Mouse (Mus musculus) cerebellum, adult 11 months (tissue): ENCODE data around the gene Nol11.

Source experiments
- DNase-seq: peaks from one replicate; pipeline ENCODE4 v3.0.0; 2022

Nol11 gene

DNA sequence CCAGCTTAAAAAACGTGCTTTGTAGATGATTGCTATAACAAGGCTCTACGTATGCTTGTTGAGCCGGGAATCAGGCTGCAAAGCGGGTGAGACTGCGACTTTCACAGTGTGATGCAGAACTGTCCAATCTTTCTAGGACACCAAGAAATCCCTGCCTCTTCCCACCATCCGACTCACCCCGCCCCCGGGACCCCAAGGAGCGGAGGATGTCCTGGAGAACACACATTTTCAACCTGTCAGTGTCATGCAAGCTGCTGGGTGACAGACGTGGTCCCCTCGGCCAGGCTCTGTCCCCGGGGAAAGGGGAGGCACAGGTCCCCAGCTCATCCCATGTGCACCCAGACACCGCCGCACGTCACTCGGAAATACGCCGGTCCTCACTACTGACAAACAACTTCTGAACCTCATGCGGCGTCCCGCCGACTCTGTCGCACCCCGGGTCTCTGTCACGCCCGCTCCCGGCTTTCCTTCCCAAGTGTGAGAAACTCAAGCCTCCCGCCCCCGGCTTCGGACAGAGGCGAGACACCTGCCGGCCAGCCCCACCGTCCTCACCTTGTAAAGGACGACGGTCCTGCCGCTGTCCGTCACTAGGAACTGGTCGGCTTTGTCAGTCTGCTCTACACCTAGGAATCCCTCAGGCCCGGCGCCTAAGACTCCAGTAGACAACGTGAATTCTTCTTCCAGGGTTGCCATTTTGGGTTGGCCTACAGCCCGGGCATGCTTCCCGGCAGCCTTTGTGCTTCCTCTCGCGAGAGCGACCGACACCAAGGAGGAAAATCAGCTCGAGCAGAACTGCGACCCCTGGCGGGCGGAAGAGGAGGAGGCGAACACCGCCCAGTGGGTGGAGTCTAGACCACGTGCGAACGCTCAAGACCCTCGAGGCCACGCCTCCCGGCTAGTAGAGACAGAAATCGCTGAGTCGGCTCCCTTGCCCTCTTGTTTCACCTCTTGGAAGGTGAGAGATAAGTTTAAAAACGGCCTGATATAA, at the start of gene Nol11:
Nol11 (minus strand) TSS at position 817 of the 988 bp plus-strand sequence.
- peak; percentile 99 for DNase-seq

DNA sequence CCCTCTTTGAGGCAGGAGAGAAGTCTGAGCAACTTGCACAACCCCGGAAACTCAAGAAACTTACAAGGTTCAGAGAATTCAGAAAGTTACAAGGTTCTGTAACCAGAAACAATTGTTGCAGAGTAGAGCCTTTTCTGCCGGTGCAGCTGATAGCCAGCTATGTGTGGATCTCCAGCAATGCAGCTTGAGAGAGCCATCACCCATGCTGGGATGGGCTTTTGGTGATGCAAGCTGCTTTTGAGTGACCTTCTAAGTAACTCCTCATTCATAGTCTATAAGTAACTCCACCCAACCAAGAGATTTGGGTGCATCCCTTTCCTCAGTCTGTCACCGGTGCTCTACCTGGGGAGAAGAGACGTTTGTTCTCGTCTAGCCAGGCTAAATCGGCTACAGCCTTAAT, 49.3 kb upstream of the Nol11 start:
- DNase-seq, result no peak

DNA sequence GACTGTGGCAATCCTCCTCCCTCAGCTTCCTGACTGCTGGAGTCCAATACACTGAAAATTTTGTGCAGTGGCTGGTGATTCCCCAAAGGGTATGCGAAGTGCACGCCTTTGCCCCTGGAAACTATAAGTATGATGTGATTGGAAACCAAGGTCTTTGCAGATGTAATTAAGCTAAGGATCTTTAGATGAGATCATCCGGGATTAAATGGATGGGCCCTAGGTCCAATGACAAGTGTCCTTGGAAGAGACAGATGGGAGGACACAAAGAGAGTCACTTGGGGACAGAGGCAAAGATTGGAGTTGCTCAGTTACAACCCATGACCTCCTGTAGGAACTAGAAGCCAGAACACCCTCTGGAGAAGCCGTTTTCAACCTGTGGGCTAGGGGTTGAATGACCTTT, 48.4 kb upstream of the Nol11 start:
- DNase-seq, result no peak

DNA sequence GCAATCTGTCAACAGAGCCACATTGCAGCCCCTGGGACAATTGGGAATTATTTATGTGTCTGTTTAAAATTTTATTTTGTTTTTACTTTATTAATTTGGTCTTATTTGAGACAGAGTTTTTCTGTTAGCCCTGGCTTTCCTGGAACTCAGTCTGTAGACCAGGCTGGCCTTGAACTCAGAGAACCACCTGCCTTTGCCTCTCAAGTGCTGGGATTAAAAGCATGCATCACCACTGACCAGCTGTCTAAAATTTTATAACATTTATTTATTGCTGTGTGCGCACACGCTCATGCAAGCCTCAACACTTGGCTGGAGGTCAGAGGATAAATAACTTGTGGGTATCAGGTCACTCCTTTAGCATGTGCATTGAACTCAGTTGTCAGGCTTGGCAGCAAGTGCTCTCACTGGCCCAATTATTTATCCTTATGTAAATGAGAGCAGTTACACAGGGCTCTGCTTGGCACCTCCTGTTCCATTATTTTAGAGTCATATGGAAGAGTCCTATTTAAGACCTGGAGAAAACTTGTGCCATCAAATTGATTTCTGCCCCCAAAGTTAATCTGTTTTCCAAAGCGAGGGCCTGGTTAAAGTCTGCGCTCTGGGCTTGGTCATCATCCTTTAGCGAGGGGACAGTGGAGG, 44.2 kb upstream of the Nol11 start:
- no peak for DNase-seq

DNA sequence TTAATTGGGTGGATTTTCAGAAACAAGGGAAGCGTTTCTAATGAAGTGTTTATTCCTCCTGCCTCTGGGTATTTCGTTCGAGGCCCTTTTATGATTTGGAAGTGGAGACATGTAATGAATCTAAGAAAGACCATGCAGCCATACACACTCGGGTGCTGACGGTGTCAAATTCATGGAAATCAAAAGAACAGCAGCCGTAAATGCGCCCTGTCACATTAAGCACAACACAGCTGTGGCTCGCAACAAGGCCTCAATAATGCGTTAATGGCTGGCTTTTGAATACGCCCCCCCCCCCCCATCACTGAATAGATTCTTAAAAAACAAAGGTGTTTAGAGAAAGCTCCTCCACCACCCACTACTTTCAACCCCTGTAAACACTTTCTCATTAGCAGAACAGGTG, 40.9 kb upstream of the Nol11 start:
- DNase-seq, result no peak

DNA sequence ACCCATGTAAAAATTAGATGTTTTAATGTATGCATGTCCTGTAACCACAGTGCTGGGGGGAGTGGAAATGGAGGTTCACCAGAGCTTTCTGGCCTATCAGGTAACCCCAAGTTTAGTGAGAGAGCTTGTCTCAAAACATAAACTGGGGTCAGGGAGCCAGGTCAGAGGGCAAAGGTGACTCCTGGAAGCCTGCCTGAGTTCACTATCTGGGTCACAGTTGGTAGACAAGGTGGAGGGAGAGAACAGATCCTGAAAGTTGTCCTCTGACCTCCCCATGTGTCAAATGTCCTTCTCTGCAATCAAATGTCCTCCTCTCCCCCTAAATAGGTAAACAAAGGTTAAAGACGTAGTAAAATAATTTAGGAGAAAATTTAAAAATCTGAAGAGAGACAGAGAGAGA, 37.2 kb upstream of the Nol11 start:
- DNase-seq, result no peak

DNA sequence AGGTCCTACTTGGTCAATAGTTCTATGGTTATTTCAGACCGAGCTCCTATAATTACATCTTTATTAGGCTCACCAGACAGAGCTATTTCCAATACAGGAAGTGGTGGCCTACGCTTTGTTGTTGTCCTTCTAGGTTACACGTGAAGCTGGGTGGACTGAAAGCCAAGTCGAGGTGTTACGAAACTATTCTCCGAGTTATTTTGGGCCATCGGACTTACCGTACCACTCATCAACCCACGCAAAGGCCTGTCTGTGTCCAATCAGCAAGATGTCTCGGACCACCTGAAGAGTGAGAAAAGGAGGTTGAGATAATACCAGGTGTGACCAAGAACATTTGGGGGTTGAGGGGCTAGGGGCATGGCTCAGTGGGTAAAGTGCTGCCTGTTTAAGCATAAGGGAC, 36.8 kb upstream of the Nol11 start:
- no peak for DNase-seq

DNA sequence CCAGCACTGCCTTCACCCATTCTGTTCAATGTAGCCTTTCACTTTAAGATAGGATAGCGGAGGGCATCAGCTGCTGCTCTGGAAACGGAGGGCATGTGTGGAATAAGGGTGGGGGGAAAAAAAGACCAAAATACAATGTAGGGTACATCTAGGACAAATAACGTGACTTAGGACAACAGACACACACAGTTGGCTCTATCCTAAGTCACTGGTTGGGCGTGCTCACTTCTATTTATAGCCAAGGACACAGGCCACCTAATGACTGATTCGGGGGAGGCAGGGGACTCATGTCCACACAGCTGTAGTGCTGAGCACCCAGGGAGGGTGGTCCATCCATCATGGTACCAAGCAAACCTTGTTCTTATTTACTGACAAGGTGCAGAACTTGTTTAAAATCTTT, 36.1 kb upstream of the Nol11 start:
- no peak for DNase-seq

DNA sequence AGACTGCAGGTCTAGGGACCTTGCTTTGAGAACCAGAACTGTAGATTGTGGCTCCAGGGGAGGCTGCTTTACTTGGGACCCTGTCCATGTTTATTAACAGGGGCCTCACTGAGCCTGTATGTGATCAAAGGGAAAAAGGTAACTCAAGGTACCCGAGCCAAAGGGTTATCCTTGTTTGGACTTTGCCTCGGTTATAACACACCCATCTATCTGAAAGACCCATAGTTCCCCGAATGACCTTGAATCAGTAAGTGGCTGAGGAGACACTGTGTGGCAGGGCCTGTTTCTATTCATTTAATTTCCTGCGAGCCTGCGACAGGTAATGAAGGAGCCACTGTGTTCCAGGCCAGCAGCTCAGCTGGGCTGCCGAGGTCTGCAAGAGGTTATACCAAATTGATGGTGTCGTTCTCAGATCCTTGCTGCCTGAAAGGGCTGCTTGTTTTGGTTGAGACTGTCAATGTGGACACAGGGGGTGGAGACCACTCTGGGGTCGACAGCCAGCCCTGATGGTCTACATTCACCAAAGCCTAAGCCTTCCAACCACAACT, 34.6 kb upstream of the Nol11 start:
- DNase-seq, result no peak

DNA sequence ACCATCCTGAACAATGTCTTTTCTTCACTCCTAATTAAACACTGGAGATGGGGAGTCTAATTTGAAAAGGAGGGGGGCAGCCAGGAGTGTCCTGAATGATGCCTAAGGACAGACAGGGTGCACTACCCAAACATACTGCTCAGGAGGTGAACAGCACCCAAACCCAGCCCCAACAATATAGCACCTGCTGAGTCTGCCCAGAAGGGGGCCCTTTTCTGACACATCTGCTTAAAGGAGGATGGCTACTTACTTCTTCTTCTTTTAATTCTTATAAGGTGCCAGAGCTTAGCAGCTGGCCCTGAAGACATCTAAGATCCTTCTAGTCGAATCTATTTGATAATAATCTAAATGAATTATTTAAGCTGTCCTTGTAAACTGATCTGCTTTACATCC, 34.0 kb upstream of the Nol11 start:
- DNase-seq, result no peak

DNA sequence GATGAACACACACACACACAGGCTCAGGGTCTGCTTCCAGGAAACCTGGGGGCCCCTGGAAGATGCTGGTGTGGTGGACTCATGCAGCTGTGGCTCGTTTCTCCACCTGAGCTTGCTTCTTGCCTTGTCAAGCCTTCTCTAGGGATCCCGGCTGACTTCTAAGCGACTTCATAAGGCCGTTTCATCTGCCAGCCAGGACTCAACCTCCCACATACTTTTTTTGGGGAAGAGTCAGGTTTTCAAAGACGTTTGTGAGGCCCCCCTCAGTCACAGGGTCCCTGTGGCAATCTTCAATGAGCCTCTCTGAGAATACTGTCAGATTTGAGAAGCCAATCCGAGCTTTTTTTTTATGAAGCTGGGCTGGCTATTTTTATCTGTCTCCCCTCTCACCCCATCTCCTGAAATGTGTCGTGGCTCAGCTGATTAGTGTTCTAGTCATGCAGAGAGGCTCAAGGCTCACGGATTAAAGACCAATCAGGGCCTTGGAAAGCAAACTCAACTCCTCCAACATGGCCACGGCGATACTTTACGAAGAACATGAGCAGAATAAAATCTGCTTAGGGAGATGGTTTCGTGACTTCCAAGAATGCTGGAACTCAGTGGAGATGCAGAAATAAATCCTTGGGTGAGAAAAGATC, 33.5 kb upstream of the Nol11 start:
- DNase-seq, result no peak

DNA sequence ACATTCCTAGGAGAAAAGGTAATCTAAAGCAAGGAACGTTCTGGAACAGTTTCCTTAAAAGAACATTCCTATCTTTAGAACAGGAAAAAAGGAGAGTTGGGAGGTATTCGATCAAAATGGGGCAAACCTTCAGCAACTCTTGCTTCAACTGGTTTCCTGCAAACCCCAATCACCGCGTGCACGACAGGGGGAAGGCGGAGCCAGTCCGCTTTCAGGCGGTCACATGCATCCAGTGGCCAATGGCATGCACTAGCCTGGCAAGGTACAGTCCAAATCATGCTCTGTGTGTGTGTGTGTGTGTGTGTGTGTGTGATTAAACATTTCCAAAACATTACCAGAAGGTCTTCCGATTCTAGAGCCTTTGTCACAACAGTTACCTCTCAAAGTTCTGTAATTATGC, 25.9 kb upstream of the Nol11 start:
- DNase-seq, result no peak

DNA sequence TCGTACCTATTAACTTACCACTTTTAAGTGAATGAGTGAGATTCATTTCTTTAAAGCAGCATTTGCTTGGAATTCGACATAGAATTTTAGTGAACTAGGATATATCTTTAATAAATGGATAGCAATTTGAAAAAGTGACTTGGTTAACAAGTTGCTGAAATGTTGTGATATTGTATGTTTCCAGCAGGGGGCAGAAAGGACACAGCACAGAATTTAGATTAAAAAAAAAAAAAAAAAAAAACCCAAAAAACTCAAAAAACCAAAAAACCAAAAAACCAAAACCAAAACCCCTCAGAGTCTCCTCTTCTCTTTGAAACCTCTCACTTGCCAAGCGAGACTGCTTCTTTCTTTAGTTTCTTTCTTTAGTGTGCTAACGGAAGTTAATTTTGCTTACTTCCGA, 24.6 kb upstream of the Nol11 start:
- DNase-seq, result no peak

DNA sequence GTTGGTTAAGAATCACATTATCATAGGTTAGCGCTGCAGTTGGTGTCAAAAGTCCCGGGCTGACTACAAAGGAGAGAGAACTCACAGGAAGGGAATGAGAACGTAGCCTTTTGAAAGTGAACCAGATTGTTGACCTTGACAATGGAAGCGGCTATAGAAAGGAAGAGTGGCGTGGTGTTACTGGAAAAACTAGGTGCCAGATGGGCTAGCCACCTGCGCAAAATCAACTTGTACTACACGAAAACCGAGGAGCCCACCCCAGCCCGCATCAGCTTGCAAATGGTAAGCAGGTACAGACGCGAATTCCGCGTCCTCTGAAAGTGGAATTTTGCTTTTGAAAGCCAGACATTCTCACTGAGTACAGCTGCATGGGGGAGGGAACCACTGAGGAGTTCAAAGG, 20.6 kb upstream of the Nol11 start:
- no peak for DNase-seq

DNA sequence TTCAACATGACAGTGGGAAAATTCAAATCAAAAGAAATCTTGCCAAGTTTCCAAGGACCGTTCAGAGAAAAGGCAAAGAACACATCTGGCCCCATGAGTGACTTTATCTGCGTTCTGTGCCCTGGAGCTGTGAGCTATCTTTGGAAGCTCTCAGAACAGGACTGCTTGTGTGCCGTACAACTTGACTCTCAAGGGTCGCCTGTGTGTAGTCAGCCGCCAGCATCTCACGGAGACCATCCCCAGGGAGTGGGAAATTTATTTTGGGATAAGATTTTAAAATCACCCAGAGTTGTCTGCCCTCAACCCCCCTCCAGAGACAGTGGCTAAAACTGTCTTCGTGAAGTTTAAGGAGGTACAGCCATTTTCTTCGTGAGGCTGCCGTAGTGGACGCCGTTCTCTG, 12.6 kb upstream of the Nol11 start:
- DNase-seq, result no peak

DNA sequence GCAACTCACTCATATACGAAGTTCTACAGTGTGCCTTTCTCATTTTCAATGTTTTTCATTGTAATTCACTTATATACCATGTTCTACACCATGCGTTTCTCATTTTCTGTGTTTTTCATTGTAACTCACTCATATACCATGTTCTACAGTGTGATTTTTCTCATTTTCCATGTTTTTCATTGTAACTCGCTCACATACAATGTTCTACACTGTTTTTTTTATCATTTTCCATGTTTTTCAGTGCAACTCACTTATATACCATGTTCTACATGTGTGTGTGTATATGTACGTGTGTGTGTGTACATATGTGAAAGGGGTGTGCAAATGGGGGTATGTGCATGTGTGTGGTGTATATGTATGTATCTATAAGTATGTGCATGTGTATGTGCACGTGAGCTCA, 10.1 kb upstream of the Nol11 start:
- no peak for DNase-seq

DNA sequence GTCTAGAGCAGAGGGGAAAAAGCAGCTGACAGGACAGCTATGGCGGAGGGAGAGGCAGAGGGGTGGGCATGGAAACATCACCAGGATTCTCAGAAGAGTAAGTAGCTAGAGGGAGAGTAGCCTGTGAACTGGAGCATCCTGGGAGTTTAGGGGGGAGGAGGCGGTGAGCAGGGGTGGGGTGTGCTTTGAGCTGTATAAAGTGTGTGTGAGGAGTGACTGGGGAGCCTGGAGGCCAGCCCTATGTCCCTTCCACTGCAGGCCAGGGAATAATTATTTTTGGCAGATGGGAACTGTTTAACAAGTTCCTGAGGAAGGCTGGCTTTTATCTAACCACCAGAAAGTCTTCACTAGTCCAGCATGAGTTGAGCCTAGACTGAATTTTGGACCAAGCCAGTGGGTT, 6.2 kb upstream of the Nol11 start:
- no peak for DNase-seq

DNA sequence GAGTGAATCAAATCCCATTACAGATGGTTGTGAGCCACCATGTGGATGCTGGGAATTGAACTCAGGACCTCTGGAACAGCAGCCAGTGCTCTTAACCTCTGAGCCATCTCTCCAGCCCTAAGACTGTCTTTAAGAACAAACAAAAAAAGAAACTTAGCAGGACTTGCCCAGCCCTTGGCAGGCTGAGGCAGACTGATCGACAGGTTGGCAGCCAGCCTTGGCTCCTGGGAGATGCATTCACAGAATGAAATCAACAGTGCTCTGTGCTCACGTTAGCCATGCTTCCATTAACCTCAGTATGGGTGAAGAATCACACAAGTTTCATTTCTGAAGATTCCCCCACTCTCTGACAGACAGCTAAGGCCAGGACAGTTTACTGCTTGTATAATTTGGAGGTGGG, 1.2 kb upstream of the Nol11 start:
- DNase-seq, result no peak

DNA sequence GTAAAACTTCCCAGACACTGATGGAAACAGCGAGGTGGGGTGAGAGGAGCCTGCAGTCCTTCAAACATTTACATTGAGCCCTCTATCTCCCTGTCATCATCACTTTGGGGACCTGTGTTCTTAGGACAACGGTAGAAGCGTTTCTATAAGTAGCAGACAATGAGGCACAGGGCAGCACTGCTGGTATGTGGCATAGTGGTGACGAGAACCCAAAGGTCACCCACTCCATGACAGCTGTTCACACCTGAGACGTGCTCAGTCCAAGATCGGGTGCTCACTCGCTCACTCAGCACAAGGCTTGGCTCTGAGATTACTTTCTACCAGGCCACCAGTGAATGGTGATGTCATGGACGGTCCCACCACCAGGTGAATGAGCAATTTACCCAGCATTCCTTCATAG, 5.4 kb downstream of the Nol11 start:
- no peak for DNase-seq

DNA sequence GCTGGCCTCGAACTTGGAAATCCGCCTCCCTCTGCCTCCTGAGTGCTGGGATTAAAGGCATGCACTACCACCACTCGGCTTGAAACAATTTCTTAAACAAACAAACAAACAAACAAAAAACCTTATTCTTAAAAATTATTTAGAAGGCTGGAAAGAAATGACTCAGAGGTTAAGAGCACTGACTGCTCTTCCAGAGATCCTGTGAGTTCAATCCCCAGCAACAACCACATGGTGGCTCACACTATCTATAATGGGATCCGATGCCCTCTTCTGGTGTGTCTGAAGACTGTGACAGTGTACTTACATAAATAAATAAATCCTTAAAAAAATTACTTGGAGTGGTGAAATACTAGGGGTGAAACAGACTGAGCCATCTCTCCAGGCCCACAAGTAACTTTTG, 28.0 kb downstream of the Nol11 start:
- no peak for DNase-seq

DNA sequence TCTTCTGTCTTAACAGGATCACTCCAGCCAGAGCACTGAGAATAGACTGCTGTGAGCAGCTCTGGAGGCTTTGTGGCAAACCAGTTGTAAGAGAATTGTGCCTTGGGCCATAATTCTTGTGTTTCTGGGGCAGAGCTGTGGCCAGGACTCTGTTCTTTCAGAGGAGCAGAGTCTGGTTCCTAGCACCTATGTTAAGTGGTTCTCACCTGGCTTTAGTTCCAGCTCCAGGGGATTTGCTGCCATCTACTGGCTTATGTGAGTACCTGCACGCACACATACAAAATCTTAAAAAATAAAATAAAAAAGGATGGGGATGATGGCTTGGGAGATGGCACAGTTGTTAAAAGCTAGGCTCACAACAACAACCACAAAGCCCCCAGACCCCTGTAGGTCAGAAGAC, 30.1 kb downstream of the Nol11 start:
- DNase-seq, result no peak

DNA sequence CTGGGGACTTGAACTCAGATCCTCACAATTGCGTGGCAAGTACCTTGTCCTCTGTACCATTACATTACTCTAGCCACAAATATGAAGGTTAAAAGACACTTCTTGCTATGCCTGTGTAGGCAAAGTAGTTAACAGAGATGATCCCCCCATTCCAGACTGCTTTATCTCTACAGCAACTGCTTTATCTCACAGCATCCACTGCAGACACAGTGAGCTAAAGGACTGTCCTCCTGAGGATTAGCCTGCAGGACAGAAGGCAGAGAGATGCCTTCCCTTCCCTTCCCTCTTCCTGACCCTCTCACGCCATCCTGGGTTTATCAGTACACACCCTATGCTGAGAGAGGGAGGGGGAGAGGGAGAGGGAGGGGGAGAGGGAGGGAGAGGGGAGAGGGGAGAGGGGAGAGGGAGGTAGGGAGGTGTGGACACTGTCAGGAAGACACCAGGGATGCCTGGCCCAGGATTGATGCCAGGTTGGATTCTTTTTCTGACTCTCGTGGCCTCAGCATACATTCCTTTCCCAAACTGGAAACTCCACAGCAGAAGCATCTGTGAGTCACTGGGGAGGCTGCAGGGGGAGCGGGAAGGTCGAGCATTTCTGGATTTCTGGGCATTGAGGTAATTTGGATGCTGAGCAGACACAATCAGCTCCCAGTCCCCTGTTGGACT, 32.1 kb downstream of the Nol11 start:
- no peak for DNase-seq

DNA sequence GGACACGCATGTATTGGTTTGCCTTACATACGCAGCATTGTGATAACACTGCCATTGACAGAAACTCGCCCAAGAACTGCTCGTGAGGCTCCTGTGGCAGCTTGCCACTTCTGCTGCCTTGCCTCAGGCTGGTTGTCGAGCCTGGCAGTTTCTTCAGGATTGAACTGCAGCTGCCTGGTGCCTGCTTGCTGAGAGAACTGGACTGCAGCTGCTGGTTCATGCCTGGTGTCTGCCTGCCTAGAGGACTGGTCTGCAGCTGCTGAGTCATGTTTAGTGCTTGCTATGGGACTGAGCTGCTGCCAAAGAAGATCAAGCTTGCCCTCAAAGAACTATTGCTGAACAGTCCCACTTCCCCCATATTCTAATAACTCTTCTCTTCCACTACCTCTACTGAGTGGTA, 33.9 kb downstream of the Nol11 start:
- DNase-seq, result no peak
